ENCODE assay signal across 8 mouse cellular contexts in genomic region chr7:74012858-74013600, GRCm38 (mm10). TPM values are rescaled to one million over a fixed set of nuclear protein-coding genes. Genes with fewer than 3 reads are reported as not detected.
DNase-seq lines count a peak whose midpoint lies in the region; ATAC-seq and TF ChIP-seq lines count a peak whose summit lies in the region.

No protein-coding gene starts in this region.

- H3K9me3 ChIP-seq in limb, embryonic 14.5 days (ENCODE audit: control insufficient read depth, low read length), result no peaks in the 10 kb centered on the region
- H3K9me3 ChIP-seq in neural tube, embryonic 13.5 days, result no peaks in the 10 kb centered on the region

- peak overlapping the region; percentile 80 for H3K27ac ChIP-seq in limb, embryonic 14.5 days (replicated peaks; ENCODE audit: low read depth, low read length)
- peak overlapping the region; percentile 98 for H3K27ac ChIP-seq in neural tube, embryonic 13.5 days (replicated peaks)

- intact Hi-C loops in left cerebral cortex, postnatal 4 days (cut with DNase I), result loop anchor here (10.0 kb wide), 1 partner anchor 342 kb away; no protein-coding TSS in a partner anchor

- H3K9ac ChIP-seq in limb, embryonic 14.5 days (ENCODE audit: low read depth, low read length, severe bottlenecking), result peak overlapping the region; percentile 88
- peak overlapping the region; percentile 99 for H3K9ac ChIP-seq in neural tube, embryonic 13.5 days

- ATAC-seq in limb, embryonic 14.5 days (ENCODE audit: low FRiP score, low read depth), result peak; percentile 39
- ATAC-seq in neural tube, embryonic 13.5 days (ENCODE audit: low read depth), result peak; percentile 56

- peak overlapping the region; percentile 93 for H3K4me2 ChIP-seq in limb, embryonic 14.5 days (replicated peaks; ENCODE audit: low read depth, low read length, severe bottlenecking)
- H3K4me2 ChIP-seq in neural tube, embryonic 13.5 days, result peak overlapping the region; percentile 85

- TF ChIP-seq POLR2A in brain, embryonic 14.5 days (IDR thresholded peaks at IDR 0.05; ENCODE audit: borderline replicate concordance, extremely low read depth, insufficient read depth, insufficient read length, poor library complexity, severe bottlenecking), result no peak; the same call in 1 of the 2 replicates
- no peak for TF ChIP-seq POLR2A in limb, embryonic 14.5 days (IDR thresholded peaks at IDR 0.05; ENCODE audit: borderline replicate concordance, extremely low read depth, insufficient read depth, insufficient read length)

- H3K27me3 ChIP-seq in limb, embryonic 14.5 days (ENCODE audit: control insufficient read depth, insufficient read depth, low read length), result no peaks in the 10 kb centered on the region; the same call in 1 of the 2 replicates
- peaks cover 10% of the 10 kb centered on the region for H3K27me3 ChIP-seq in neural tube, embryonic 13.5 days

- under 1% methylated on average over 59 of the region's 70 CpGs for WGBS in limb, embryonic 14.5 days
- under 1% methylated on average over 66 of the region's 70 CpGs for WGBS in neural tube, embryonic 13.5 days

- H3K4me1 ChIP-seq in limb, embryonic 14.5 days (ENCODE audit: control insufficient read depth, insufficient read depth, low read length), result 0 out of 2 replicates have a peak, but pooled peaks cover 3% of the 10 kb centered on the region
- H3K4me1 ChIP-seq in neural tube, embryonic 13.5 days (replicated peaks), result peaks cover 51% of the 10 kb centered on the region

- H3K36me3 ChIP-seq in limb, embryonic 14.5 days (ENCODE audit: control insufficient read depth, insufficient read depth, low read length), result no peaks in the 10 kb centered on the region
- H3K36me3 ChIP-seq in neural tube, embryonic 13.5 days, result no peaks in the 10 kb centered on the region

- no peak for TF ChIP-seq CTCF in brain, embryonic 14.5 days (IDR thresholded peaks at IDR 0.05; ENCODE audit: borderline replicate concordance, extremely low read depth, insufficient read depth, insufficient read length)

- H3K4me3 ChIP-seq in limb, embryonic 14.5 days (replicated peaks; ENCODE audit: low read length), result peak overlapping the region; percentile 86
- H3K4me3 ChIP-seq in neural tube, embryonic 13.5 days, result peak overlapping the region; percentile 81

- DNase-seq in left cerebral cortex, postnatal 4 days, result peak; percentile 42
- no peak for DNase-seq in left cerebral cortex, adult 11 months (ENCODE audit: low spot score)
- peak; percentile 75 for DNase-seq in brain, embryonic 14.5 days (ENCODE audit: low read depth)
- peak; percentile 16 for DNase-seq in forelimb bud, embryonic 11.5 days (ENCODE audit: low read depth, low spot score)
- DNase-seq in limb, embryonic 14.5 days (ENCODE audit: low spot score), result peak; percentile 7
- no peak for DNase-seq in adipocyte (ENCODE audit: low spot score)
- DNase-seq in cerebellum, adult 11 months, result no peak

RNA-seq across cellular contexts. Expression of gene St8sia2, which starts 0.5 kb away (rescaled TPM):
- total RNA-seq in left cerebral cortex, postnatal 4 days (2021), result 100 to 1,000 TPM; 135 TPM
- polyA plus RNA-seq in brain, embryonic 14.5 days (2012; rRNA removed), result 72.4 and 129 TPM in 2 replicates
- 17.2 and 21.2 TPM in 2 replicates for polyA plus RNA-seq in limb, embryonic 14.5 days (2012; rRNA removed)
- polyA plus RNA-seq in limb, embryonic 14.5 days (2014; fragmentation: Nextera tagmentation; extraction: Ambion mirVana), result 18.0 and 22.3 TPM in 2 replicates
- polyA plus RNA-seq in neural tube, embryonic 13.5 days (2015; fragmentation: Nextera tagmentation; extraction: Ambion mirVana), result 63.6 and 72.5 TPM in 2 replicates

Comparison
In these comparisons a context has a peak if more than half of its experiments do, and no peak if none do; other contexts are left out.
1. DNase-seq: peak in left cerebral cortex, postnatal 4 days (single experiment), brain, embryonic 14.5 days (single experiment), forelimb bud, embryonic 11.5 days (single experiment) and limb, embryonic 14.5 days (single experiment); none in left cerebral cortex, adult 11 months (single experiment), adipocyte (single experiment) and cerebellum, adult 11 months (single experiment).